Mouse (Mus musculus) neural tube, embryonic 12.5 days (tissue): Measurements from ENCODE around the gene Mical3. TPM values are rescaled to one million over a fixed set of nuclear protein-coding genes. Genes with fewer than 3 reads are reported as not detected.
A peak's percentile ranks its signal among the peaks of the same experiment; 100 is the strongest.
"Not testable (repeated sequence)": the region's sequence is repeated elsewhere in the genome, so short reads cannot be mapped to it uniquely, and the experiment has no call there.

Source experiments
- ATAC-seq: fragments of 200-750 bp; cut with Nextera tagmentation; 2 replicates; pipeline ENCODE4 v1.8.0; 2017; ENCODE audit warnings: low read depth, mild to moderate bottlenecking, moderate TSS enrichment, moderate library complexity; ENCODE audit not compliant: low FRiP score
- H3K27ac ChIP-seq: fragments of 300-500 bp; sonication (generic); 2 replicates; pipeline ENCODE4 v1.5.1; 2016
- H3K27me3 ChIP-seq: fragments of 300-500 bp; sonication (generic); replicated peaks from 2 replicates; pipeline ENCODE4 v1.6.1; 2016; ENCODE audit warnings: mild to moderate bottlenecking
- H3K36me3 ChIP-seq: fragments of 300-500 bp; sonication (generic); 2 replicates; pipeline ENCODE4 v1.6.1; 2016; ENCODE audit warnings: mild to moderate bottlenecking
- H3K4me1 ChIP-seq: fragments of 300-500 bp; sonication (generic); 2 replicates; pipeline ENCODE4 v1.6.1; 2016
- H3K4me2 ChIP-seq: fragments of 300-500 bp; sonication (generic); replicated peaks from 2 replicates; pipeline ENCODE4 v1.6.1; 2016; ENCODE audit warnings: mild to moderate bottlenecking
- H3K4me3 ChIP-seq: fragments of 300-500 bp; sonication (generic); 2 replicates; pipeline ENCODE4 v1.5.1; 2016
- H3K9ac ChIP-seq: fragments of 300-500 bp; sonication (generic); 2 replicates; pipeline ENCODE4 v1.6.1; 2016; ENCODE audit warnings: mild to moderate bottlenecking
- H3K9me3 ChIP-seq: fragments of 300-500 bp; sonication (generic); 2 replicates; pipeline ENCODE4 v1.6.1; 2016; ENCODE audit warnings: mild to moderate bottlenecking
- WGBS: fragments of 180-500 bp; shearing (Covaris S2); methylation state at CpG from one replicate; pipeline ENCODE4 v1.1.7; 2016; 5-methylcytosine and 5-hydroxymethylcytosine counted together
- polyA plus RNA-seq: library from polyadenylated mRNA; unstranded; fragments of >200 nt; fragmentation: Nextera tagmentation; extraction: Ambion mirVana; gene quantifications from 2 replicates; pipeline ENCODE4 v1.2.1, GENCODE M21; 2016

Mical3 gene
- polyA plus RNA-seq, 1 experiment from 2014 or later: 17.3 TPM

- Histone ChIP-seq H3K4me3 (no peak overlapping the region), H3K36me3 (no peaks in the 10 kb centered on the region), H3K27me3 (no peaks in the 10 kb centered on the region; the same call in 1 of the 2 replicates), H3K27ac (no peak overlapping the region), H3K4me1 (peaks cover 9% of the 10 kb centered on the region; the same call in 1 of the 2 replicates), H3K4me2 (no peak overlapping the region), H3K9ac (no peak overlapping the region), H3K9me3 (no peaks in the 10 kb centered on the region)
- no peak for ATAC-seq
- 78% methylated on average over 13 of the region's 13 CpGs for WGBS
Measured at GRCm38 (mm10) chr6:120911213-120912007, 219.4 kb downstream of the Mical3 start.

GRCm38 (mm10) chr6:120909501-120909900, 221.3 kb downstream of the Mical3 start:
- no peaks in the 10 kb centered on the region for H3K36me3 ChIP-seq
- H3K27me3 ChIP-seq: no peaks in the 10 kb centered on the region
- no peaks in the 10 kb centered on the region for H3K9me3 ChIP-seq
- H3K4me3 ChIP-seq: no peak overlapping the region
- no peak for ATAC-seq
- WGBS: 88% methylated on average over 3 of the region's 3 CpGs
- no peak overlapping the region for H3K9ac ChIP-seq
- H3K4me1 ChIP-seq: no peaks in the 10 kb centered on the region
- no peak overlapping the region for H3K4me2 ChIP-seq
- H3K27ac ChIP-seq: no peak overlapping the region

- not testable (repeated sequence) for ATAC-seq, H3K4me2 ChIP-seq, H3K27ac ChIP-seq, H3K9me3 ChIP-seq, H3K36me3 ChIP-seq, H3K4me1 ChIP-seq, H3K27me3 ChIP-seq, H3K4me3 ChIP-seq, H3K9ac ChIP-seq
- WGBS: 93% methylated on average over 10 of the region's 10 CpGs
Measured at GRCm38 (mm10) chr6:120907876-120908597, 222.8 kb downstream of the Mical3 start.

- ATAC-seq: no peak
- WGBS: 94% methylated on average over 6 of the region's 6 CpGs
- H3K9ac ChIP-seq: no peak overlapping the region
- no peak overlapping the region for H3K27ac ChIP-seq
- H3K4me3 ChIP-seq: no peak overlapping the region
- H3K4me1 ChIP-seq: no peaks in the 10 kb centered on the region
- no peaks in the 10 kb centered on the region for H3K36me3 ChIP-seq
- H3K9me3 ChIP-seq: no peaks in the 10 kb centered on the region
- H3K27me3 ChIP-seq: no peaks in the 10 kb centered on the region
- H3K4me2 ChIP-seq: no peak overlapping the region
Measured at GRCm38 (mm10) chr6:120906521-120906920, 224.3 kb downstream of the Mical3 start.

- no peak overlapping the region for H3K27ac ChIP-seq
- H3K4me3 ChIP-seq: no peak overlapping the region
- no peak overlapping the region for H3K4me2 ChIP-seq
- H3K9me3 ChIP-seq: no peaks in the 10 kb centered on the region
- H3K27me3 ChIP-seq: no peaks in the 10 kb centered on the region
- ATAC-seq: no peak
- H3K4me1 ChIP-seq: no peaks in the 10 kb centered on the region
- no peaks in the 10 kb centered on the region for H3K36me3 ChIP-seq
- H3K9ac ChIP-seq: no peak overlapping the region
- 79% methylated on average over 5 of the region's 5 CpGs for WGBS
Measured at GRCm38 (mm10) chr6:120905111-120905510, 225.7 kb downstream of the Mical3 start.

- H3K4me3 ChIP-seq: no peak overlapping the region
- ATAC-seq: no peak
- H3K36me3 ChIP-seq: no peaks in the 10 kb centered on the region
- no peak overlapping the region for H3K9ac ChIP-seq
- H3K27me3 ChIP-seq: no peaks in the 10 kb centered on the region
- no peaks in the 10 kb centered on the region for H3K4me1 ChIP-seq
- no peak overlapping the region for H3K27ac ChIP-seq
- no peaks in the 10 kb centered on the region for H3K9me3 ChIP-seq
- 91% methylated on average over 11 of the region's 11 CpGs for WGBS
- H3K4me2 ChIP-seq: no peak overlapping the region
Measured at GRCm38 (mm10) chr6:120903961-120904360, 226.8 kb downstream of the Mical3 start.

GRCm38 (mm10) chr6:120903450-120903912, 227.3 kb downstream of the Mical3 start:
- no peak overlapping the region for H3K27ac ChIP-seq
- no peak for ATAC-seq
- H3K9me3 ChIP-seq: no peaks in the 10 kb centered on the region
- 63% methylated on average over 5 of the region's 5 CpGs for WGBS
- no peaks in the 10 kb centered on the region for H3K27me3 ChIP-seq
- H3K4me1 ChIP-seq: no peaks in the 10 kb centered on the region
- H3K9ac ChIP-seq: no peak overlapping the region
- no peak overlapping the region for H3K4me2 ChIP-seq
- no peak overlapping the region for H3K4me3 ChIP-seq
- H3K36me3 ChIP-seq: no peaks in the 10 kb centered on the region

GRCm38 (mm10) chr6:120901776-120902645, 228.8 kb downstream of the Mical3 start:
- ATAC-seq: no peak
- Histone ChIP-seq H3K27ac (no peak overlapping the region), H3K4me1 (no peaks in the 10 kb centered on the region), H3K4me2 (no peak overlapping the region), H3K36me3 (no peaks in the 10 kb centered on the region), H3K4me3 (no peak overlapping the region), H3K9me3 (no peaks in the 10 kb centered on the region), H3K9ac (no peak overlapping the region), H3K27me3 (no peaks in the 10 kb centered on the region)
- WGBS: 93% methylated on average over 14 of the region's 14 CpGs

- Histone ChIP-seq H3K4me3 (no peak overlapping the region), H3K36me3 (peaks cover 12% of the 10 kb centered on the region), H3K4me2 (no peak overlapping the region), H3K27ac (no peak overlapping the region), H3K9me3 (no peaks in the 10 kb centered on the region), H3K9ac (no peak overlapping the region), H3K27me3 (no peaks in the 10 kb centered on the region), H3K4me1 (no peaks in the 10 kb centered on the region)
- 68% methylated on average over 6 of the region's 6 CpGs for WGBS
- peak; percentile 33; the same call in 1 of the 2 replicates for ATAC-seq
Measured at GRCm38 (mm10) chr6:120898188-120898833, 232.5 kb downstream of the Mical3 start.

- H3K27ac ChIP-seq: no peak overlapping the region
- no peak for ATAC-seq
- no peak overlapping the region for H3K4me2 ChIP-seq
- H3K4me3 ChIP-seq: no peak overlapping the region
- WGBS: 92% methylated on average over 9 of the region's 9 CpGs
- H3K9me3 ChIP-seq: no peaks in the 10 kb centered on the region
- no peak overlapping the region for H3K9ac ChIP-seq
- H3K4me1 ChIP-seq: no peaks in the 10 kb centered on the region
- peaks cover 39% of the 10 kb centered on the region for H3K36me3 ChIP-seq
- H3K27me3 ChIP-seq: no peaks in the 10 kb centered on the region
Measured at GRCm38 (mm10) chr6:120894524-120894923, 236.3 kb downstream of the Mical3 start.

- no peak overlapping the region for H3K4me3 ChIP-seq
- no peak overlapping the region for H3K9ac ChIP-seq
- H3K27me3 ChIP-seq: no peaks in the 10 kb centered on the region
- H3K9me3 ChIP-seq: no peaks in the 10 kb centered on the region
- no peak overlapping the region for H3K4me2 ChIP-seq
- no peak for ATAC-seq
- no peaks in the 10 kb centered on the region for H3K4me1 ChIP-seq
- peaks cover 43% of the 10 kb centered on the region for H3K36me3 ChIP-seq
- WGBS: 97% methylated on average over 9 of the region's 9 CpGs
- no peak overlapping the region for H3K27ac ChIP-seq
Measured at GRCm38 (mm10) chr6:120894089-120894488, 236.7 kb downstream of the Mical3 start.
